Mouse (Mus musculus): ENCODE measurements around the gene Prdm13.

The Prdm13 gene

DNA sequence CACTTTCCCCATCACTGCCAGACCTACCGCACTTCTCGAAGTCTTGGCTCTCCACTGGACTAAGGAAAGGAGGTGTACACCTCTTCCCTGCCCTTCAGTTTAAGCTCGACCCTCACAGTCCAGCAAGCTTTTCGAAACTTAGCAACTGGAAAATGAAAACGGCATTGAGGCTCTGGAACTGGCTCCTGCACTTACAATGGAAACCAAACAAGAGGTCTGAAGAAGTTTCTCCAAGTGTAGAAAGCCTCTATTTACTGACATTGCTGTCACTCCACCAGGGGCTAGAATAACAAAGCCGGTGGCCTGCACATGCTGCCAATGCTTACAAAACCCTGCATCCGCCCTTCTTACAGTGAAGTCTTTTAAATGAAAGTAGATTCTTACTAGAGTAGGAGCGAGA is 11.1 kb downstream of the Prdm13 start:
- no peak for DNase-seq

DNA sequence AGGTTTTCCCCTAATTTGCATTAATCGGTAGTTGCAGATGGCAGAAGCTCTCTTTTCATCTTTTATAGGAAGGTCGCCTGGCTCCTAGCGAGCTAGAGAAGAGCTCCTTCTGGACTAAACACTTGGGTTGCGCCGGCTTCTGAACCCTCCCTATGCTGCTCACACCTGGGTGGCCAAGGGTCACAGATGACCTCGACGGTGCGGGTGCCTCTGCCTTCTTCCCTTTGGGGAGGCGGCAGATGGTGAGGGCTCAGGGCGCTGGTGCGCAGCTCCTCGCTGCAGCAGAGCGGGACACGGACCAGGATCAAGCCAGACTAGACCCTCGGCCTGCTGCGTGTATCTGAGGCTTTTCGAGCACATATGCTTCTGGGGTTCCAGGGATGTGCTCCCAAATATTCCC is 11.7 kb downstream of the Prdm13 start:
- no peak for DNase-seq

DNA sequence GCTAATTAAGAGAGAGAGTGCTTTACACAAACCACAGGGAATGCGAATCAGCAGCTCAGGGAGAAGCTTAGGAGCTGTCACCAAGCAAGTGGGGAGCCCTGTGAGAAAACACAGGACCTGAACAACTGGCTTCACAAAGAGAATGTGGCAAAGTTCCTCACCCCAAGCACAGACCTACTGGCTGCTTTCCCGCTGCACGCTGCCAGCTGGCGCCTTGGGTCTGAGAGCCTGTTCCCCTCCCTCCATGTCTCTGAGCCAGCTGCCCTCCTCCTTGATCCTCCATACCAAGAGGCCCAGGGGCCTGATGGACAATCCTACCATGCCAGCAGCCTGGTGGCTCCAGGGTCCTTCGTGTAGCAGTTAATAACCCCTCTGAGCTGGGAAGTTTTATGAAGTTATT is 19.8 kb downstream of the Prdm13 start:
- DNase-seq, result no peak

DNA sequence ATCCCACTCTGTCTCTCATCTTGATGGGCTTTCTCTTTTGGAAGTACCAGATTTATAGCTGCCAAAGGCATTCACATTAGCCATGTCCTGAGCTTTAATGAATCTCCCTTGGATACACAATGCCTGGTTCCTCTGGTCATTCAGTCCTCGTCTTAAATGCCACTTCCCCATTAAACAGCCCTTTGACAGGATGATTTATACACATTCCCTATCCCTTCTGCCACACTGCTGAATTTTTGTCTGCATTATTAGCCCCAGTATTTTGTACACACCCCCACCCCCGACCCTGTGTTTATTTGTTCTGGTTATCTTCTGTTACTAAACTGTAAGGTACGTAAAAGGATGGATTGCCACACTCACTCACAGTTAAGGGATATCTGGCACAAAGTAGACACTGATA is 27.6 kb downstream of the Prdm13 start:
- no peak for DNase-seq

DNA sequence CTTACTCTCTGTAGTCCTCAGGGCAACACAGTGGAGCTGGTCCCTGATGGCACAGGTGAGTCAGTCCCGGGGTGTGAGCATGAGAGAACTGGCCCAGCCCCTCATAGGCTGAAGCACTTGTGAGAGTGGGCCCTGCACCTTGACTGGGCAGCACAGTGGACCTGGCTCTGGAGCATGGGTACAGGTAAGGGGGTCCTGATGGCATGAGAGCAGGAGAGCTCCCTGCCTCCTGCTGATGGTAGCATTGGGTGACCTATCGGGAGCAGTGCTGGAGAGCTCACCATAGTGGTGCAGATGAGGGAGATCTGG is 56.5 kb downstream of the Prdm13 start:
- no peak for DNase-seq

DNA sequence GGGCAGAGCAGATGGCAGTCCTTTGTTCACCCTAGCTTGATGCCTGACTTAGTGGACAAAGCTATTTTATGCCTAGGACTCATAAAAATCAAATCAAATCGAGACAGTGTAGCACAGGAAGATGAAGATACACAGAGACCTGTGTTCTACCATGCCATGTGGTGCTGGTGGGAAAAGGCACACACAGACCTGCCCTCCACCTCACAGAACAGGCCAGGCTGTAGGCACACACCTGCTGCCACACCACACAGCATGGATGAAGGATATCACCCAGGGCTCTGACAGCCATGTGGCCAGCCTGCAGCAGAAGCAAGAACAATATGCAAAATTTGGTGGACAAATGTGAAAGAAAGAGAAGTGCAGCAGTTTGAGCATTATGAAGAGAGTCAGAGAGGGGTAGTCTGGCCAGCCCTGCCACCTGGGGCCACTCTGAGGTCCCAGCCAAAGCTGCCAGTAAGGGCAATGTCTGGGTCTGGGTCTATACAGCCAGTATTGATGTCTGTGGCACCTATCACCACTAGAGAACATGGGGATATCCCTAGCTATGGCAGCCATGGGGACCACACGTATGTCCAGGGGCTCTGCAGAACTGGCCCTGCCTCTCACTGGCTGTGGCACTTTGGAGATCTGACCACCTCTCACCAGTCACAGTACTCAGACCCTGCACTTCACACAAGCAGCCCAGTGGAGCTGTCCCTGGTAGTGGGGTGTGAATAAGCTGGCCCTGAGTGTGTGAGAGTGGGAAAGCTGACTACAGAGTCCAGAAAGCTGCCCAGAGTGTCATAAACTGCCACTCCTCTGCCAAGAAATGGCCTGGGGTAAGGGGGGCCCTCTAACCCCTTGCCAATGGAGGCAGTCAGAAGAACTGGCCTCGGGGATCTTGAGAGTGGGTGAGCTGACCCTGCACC is 57.1 kb downstream of the Prdm13 start:
- no peak for DNase-seq
